Mouse (Mus musculus) G1E (cell line): ENCODE results near the gene Ddx59.

Experiments
- CTCF ChIP-seq: IDR thresholded peaks from 2 replicates; pipeline ENCODE4 v1.5.1; 2012; ENCODE audit warnings: low read depth, low read length, inconsistent platforms, mixed read lengths
- GATA1 ChIP-seq: IDR thresholded peaks from 2 replicates; pipeline ENCODE4 v1.6.1; 2012; ENCODE audit warnings: borderline replicate concordance, low read length, inconsistent platforms, mixed read lengths
- GATA2 ChIP-seq: IDR thresholded peaks from 2 replicates; pipeline ENCODE4 v1.6.1; 2012; ENCODE audit warnings: low read depth, low read length, inconsistent platforms, borderline replicate concordance
- POLR2AphosphoS5 ChIP-seq: IDR thresholded peaks from 2 replicates; pipeline ENCODE4 v1.6.1; 2012; ENCODE audit warnings: low read depth, low read length, inconsistent platforms; ENCODE audit not compliant: insufficient replicate concordance
- TAL1 ChIP-seq: conservative IDR thresholded peaks from 2 replicates; pipeline ENCODE4 v1.6.1; 2012; ENCODE audit warnings: low read depth, low read length, inconsistent platforms, mixed read lengths

GRCm38 (mm10) chr1:136446933-136447332 is 31.9 kb downstream of the Ddx59 start:
- TF ChIP-seq GATA1, result no peak
- no peak for TF ChIP-seq GATA2
- TF ChIP-seq CTCF, result no peak
- no peak for TF ChIP-seq POLR2AphosphoS5
- no peak for TF ChIP-seq TAL1
